Mouse (Mus musculus) intestine, embryonic 15.5 days (tissue): ENCODE results near the gene Fkbp4. TPM values are rescaled to one million over a fixed set of nuclear protein-coding genes. Genes with fewer than 3 reads are reported as not detected.

Experiments used
- ATAC-seq: fragments of 200-750 bp; cut with Nextera tagmentation; 2 replicates; pipeline ENCODE4 v1.8.0; 2017; ENCODE audit warnings: moderate TSS enrichment, moderate library complexity
- H3K27ac ChIP-seq: fragments of 300-500 bp; sonication (generic); 2 replicates; pipeline ENCODE4 v1.5.1; 2015; ENCODE audit warnings: mild to moderate bottlenecking, inconsistent platforms
- H3K27me3 ChIP-seq: fragments of 300-500 bp; sonication (generic); replicated peaks from 2 replicates; pipeline ENCODE4 v1.6.1; 2015; ENCODE audit warnings: inconsistent platforms
- H3K36me3 ChIP-seq: fragments of 300-500 bp; sonication (generic); 2 replicates; pipeline ENCODE4 v1.6.1; 2015; ENCODE audit warnings: inconsistent platforms
- H3K4me1 ChIP-seq: fragments of 300-500 bp; sonication (generic); replicated peaks from 2 replicates; pipeline ENCODE4 v1.6.1; 2015; ENCODE audit warnings: inconsistent platforms
- H3K4me2 ChIP-seq: fragments of 300-500 bp; sonication (generic); replicated peaks from 2 replicates; pipeline ENCODE4 v1.6.1; 2015; ENCODE audit warnings: mild to moderate bottlenecking, inconsistent platforms
- H3K4me3 ChIP-seq: fragments of 300-500 bp; sonication (generic); replicated peaks from 2 replicates; pipeline ENCODE4 v1.5.1; 2015; ENCODE audit warnings: inconsistent platforms
- H3K9ac ChIP-seq: fragments of 300-500 bp; sonication (generic); 2 replicates; pipeline ENCODE4 v1.6.1; 2015; ENCODE audit warnings: inconsistent platforms
- H3K9me3 ChIP-seq: fragments of 300-500 bp; sonication (generic); 2 replicates; pipeline ENCODE4 v1.6.1; 2016; ENCODE audit warnings: inconsistent platforms
- WGBS: fragments of 180-500 bp; shearing (Covaris S2); methylation state at CpG from one replicate; pipeline ENCODE4 v1.1.7; 2015; 5-methylcytosine and 5-hydroxymethylcytosine counted together
- polyA plus RNA-seq: library from polyadenylated mRNA; unstranded; fragments of >200 nt; fragmentation: Nextera tagmentation; extraction: Ambion mirVana; gene quantifications from 2 replicates; pipeline ENCODE4 v1.2.1, GENCODE M21; 2015

The Fkbp4 gene
- polyA plus RNA-seq, 1 experiment from 2014 or later, result 518 TPM

- Histone ChIP-seq H3K4me3 (no peak overlapping the region), H3K9me3 (no peaks in the 10 kb centered on the region), H3K36me3 (no peaks in the 10 kb centered on the region), H3K9ac (no peak overlapping the region), H3K4me1 (no peaks in the 10 kb centered on the region), H3K4me2 (no peak overlapping the region), H3K27ac (no peak overlapping the region), H3K27me3 (no peaks in the 10 kb centered on the region)
- WGBS, result 55% methylated on average over 2 of the region's 2 CpGs
- no peak for ATAC-seq
These were observed 21.8 kb upstream of the Fkbp4 start for GRCm38 (mm10) chr6:128460321-128460720.

- Histone ChIP-seq H3K9ac (no peak overlapping the region), H3K27ac (no peak overlapping the region), H3K9me3 (no peaks in the 10 kb centered on the region), H3K4me3 (no peak overlapping the region), H3K4me2 (no peak overlapping the region), H3K36me3 (no peaks in the 10 kb centered on the region), H3K27me3 (no peaks in the 10 kb centered on the region), H3K4me1 (no peaks in the 10 kb centered on the region)
- ATAC-seq, result no peak
- WGBS, result 77% methylated on average over 5 of the region's 5 CpGs
These were observed 18.7 kb upstream of the Fkbp4 start for GRCm38 (mm10) chr6:128457186-128457585.

- Histone ChIP-seq H3K4me2 (no peak overlapping the region), H3K27ac (no peak overlapping the region), H3K27me3 (no peaks in the 10 kb centered on the region), H3K9me3 (no peaks in the 10 kb centered on the region), H3K36me3 (no peaks in the 10 kb centered on the region), H3K4me3 (no peak overlapping the region), H3K9ac (no peak overlapping the region), H3K4me1 (no peaks in the 10 kb centered on the region)
- 70% methylated on average over 12 of the region's 12 CpGs for WGBS
- ATAC-seq, result no peak
These were observed 17.5 kb upstream of the Fkbp4 start for GRCm38 (mm10) chr6:128455835-128456605.

GRCm38 (mm10) chr6:128447063-128447462 is 8.6 kb upstream of the Fkbp4 start:
- 93% methylated on average over 5 of the region's 5 CpGs for WGBS
- Histone ChIP-seq H3K9ac (no peak overlapping the region), H3K27ac (no peak overlapping the region), H3K9me3 (no peaks in the 10 kb centered on the region), H3K4me2 (no peak overlapping the region), H3K4me3 (no peak overlapping the region), H3K36me3 (no peaks in the 10 kb centered on the region), H3K4me1 (no peaks in the 10 kb centered on the region), H3K27me3 (no peaks in the 10 kb centered on the region)
- ATAC-seq, result no peak

GRCm38 (mm10) chr6:128445761-128446535 is 7.5 kb upstream of the Fkbp4 start:
- Histone ChIP-seq H3K9me3 (no peaks in the 10 kb centered on the region), H3K9ac (no peak overlapping the region), H3K36me3 (no peaks in the 10 kb centered on the region), H3K4me2 (0 out of 2 replicates have a peak overlapping the region, but pooled peaks have one; percentile 26), H3K27me3 (no peaks in the 10 kb centered on the region), H3K4me3 (no peak overlapping the region), H3K4me1 (no peaks in the 10 kb centered on the region), H3K27ac (no peak overlapping the region)
- WGBS, result 18% methylated on average over 14 of the region's 14 CpGs
- ATAC-seq, result peak; percentile 87

GRCm38 (mm10) chr6:128440238-128440637 is 1.8 kb upstream of the Fkbp4 start:
- Histone ChIP-seq H3K27me3 (no peaks in the 10 kb centered on the region), H3K4me2 (no peak overlapping the region), H3K4me1 (peaks cover 17% of the 10 kb centered on the region), H3K36me3 (peaks cover 11% of the 10 kb centered on the region), H3K4me3 (no peak overlapping the region), H3K9ac (no peak overlapping the region), H3K9me3 (no peaks in the 10 kb centered on the region), H3K27ac (no peak overlapping the region)
- WGBS, result 81% methylated on average over 2 of the region's 2 CpGs
- ATAC-seq, result no peak

- peak overlapping the region; percentile 95 for H3K4me3 ChIP-seq
- ATAC-seq, result peak; percentile 56
- H3K27me3 ChIP-seq, result no peaks in the 10 kb centered on the region
- no peaks in the 10 kb centered on the region for H3K9me3 ChIP-seq
- H3K27ac ChIP-seq, result peak overlapping the region; percentile 97
- WGBS, result 20% methylated on average over 18 of the region's 18 CpGs
- H3K36me3 ChIP-seq, result peaks cover 24% of the 10 kb centered on the region
- peak overlapping the region; percentile 52 for H3K9ac ChIP-seq
- peaks cover 18% of the 10 kb centered on the region for H3K4me1 ChIP-seq
- H3K4me2 ChIP-seq, result peak overlapping the region; percentile 76
These were observed 429 bp upstream of the Fkbp4 start for GRCm38 (mm10) chr6:128438871-128439341.

GRCm38 (mm10) chr6:128437731-128438316 is 653 bp downstream of the Fkbp4 start:
- under 1% methylated on average over 51 of the region's 52 CpGs for WGBS
- H3K27ac ChIP-seq, result peak overlapping the region; percentile 97
- no peaks in the 10 kb centered on the region for H3K9me3 ChIP-seq
- H3K4me3 ChIP-seq, result peak overlapping the region; percentile 95
- no peaks in the 10 kb centered on the region for H3K27me3 ChIP-seq
- H3K9ac ChIP-seq, result peak overlapping the region; percentile 96
- H3K4me2 ChIP-seq, result peak overlapping the region; percentile 76
- peaks cover 18% of the 10 kb centered on the region for H3K4me1 ChIP-seq
- H3K36me3 ChIP-seq, result peaks cover 33% of the 10 kb centered on the region
- peak; percentile 88 for ATAC-seq

- Histone ChIP-seq H3K4me2 (peak overlapping the region; percentile 76), H3K36me3 (peaks cover 38% of the 10 kb centered on the region), H3K27me3 (no peaks in the 10 kb centered on the region), H3K9me3 (no peaks in the 10 kb centered on the region), H3K4me3 (peak overlapping the region; percentile 95), H3K27ac (peak overlapping the region; percentile 97), H3K9ac (peak overlapping the region; percentile 96), H3K4me1 (peaks cover 18% of the 10 kb centered on the region)
- ATAC-seq, result no peak
- 2% methylated on average over 10 of the region's 10 CpGs for WGBS
These were observed 1.2 kb downstream of the Fkbp4 start for GRCm38 (mm10) chr6:128437288-128437687.

GRCm38 (mm10) chr6:128436356-128437005 is 2.0 kb downstream of the Fkbp4 start:
- WGBS, result 77% methylated on average over 8 of the region's 8 CpGs
- Histone ChIP-seq H3K36me3 (peaks cover 46% of the 10 kb centered on the region), H3K4me1 (peaks cover 18% of the 10 kb centered on the region), H3K9ac (0 out of 2 replicates have a peak overlapping the region, but pooled peaks have one; percentile 0), H3K9me3 (no peaks in the 10 kb centered on the region), H3K4me3 (peak overlapping the region; percentile 95), H3K27ac (no peak overlapping the region), H3K27me3 (no peaks in the 10 kb centered on the region), H3K4me2 (peak overlapping the region; percentile 76)
- ATAC-seq, result no peak

- Histone ChIP-seq H3K4me2 (no peak overlapping the region), H3K27ac (no peak overlapping the region), H3K27me3 (no peaks in the 10 kb centered on the region), H3K4me3 (no peak overlapping the region), H3K9ac (no peak overlapping the region), H3K9me3 (no peaks in the 10 kb centered on the region), H3K36me3 (peaks cover 53% of the 10 kb centered on the region), H3K4me1 (peaks cover 18% of the 10 kb centered on the region)
- 76% methylated on average over 5 of the region's 5 CpGs for WGBS
- ATAC-seq, result no peak
These were observed 3.0 kb downstream of the Fkbp4 start for GRCm38 (mm10) chr6:128435474-128435873.

- Histone ChIP-seq H3K9me3 (no peaks in the 10 kb centered on the region), H3K4me3 (no peak overlapping the region), H3K27ac (no peak overlapping the region), H3K36me3 (peaks cover 70% of the 10 kb centered on the region), H3K27me3 (no peaks in the 10 kb centered on the region), H3K4me2 (no peak overlapping the region), H3K4me1 (peaks cover 14% of the 10 kb centered on the region; the same call in 1 of the 2 replicates), H3K9ac (no peak overlapping the region)
- WGBS, result 88% methylated on average over 13 of the region's 13 CpGs
- no peak for ATAC-seq
These were observed 4.9 kb downstream of the Fkbp4 start for GRCm38 (mm10) chr6:128433566-128433965.
